Mouse (Mus musculus) heart, embryonic 14.5 days (tissue): ENCODE results near the gene Nell2. TPM values are rescaled to one million over a fixed set of nuclear protein-coding genes. Genes with fewer than 3 reads are reported as not detected.

Source experiments
- ATAC-seq: fragments of 200-750 bp; cut with Nextera tagmentation; 2 replicates; pipeline ENCODE4 v1.8.0; 2017; ENCODE audit warnings: low read depth, moderate TSS enrichment; ENCODE audit not compliant: insufficient number of reproducible peaks, insufficient read depth, low FRiP score
- H3K27ac ChIP-seq, 2 experiments: fragments of 200-500 bp in 1 of 2; fragments of 300-500 bp in 1 of 2; sonication (generic) in 1 of 2; replicated peaks in 1 of 2; 2 replicates each; pipeline ENCODE4 v1.5.1; 2012 to 2014; ENCODE audit warnings: low read depth in 2 of 2, low read length in 2 of 2, control low read depth in 1 of 2, mild to moderate bottlenecking in 1 of 2, mixed read lengths in 1 of 2; ENCODE audit not compliant: control insufficient read depth in 1 of 2, insufficient read depth in 1 of 2
- H3K27me3 ChIP-seq: fragments of 300-500 bp; sonication (generic); 2 replicates; pipeline ENCODE4 v1.6.1; 2014; ENCODE audit warnings: mild to moderate bottlenecking, low read length, control low read depth; ENCODE audit not compliant: control insufficient read depth, insufficient read depth
- H3K36me3 ChIP-seq: fragments of 300-500 bp; sonication (generic); 2 replicates; pipeline ENCODE4 v1.6.1; 2014; ENCODE audit warnings: mild to moderate bottlenecking, control low read depth, low read length, mixed read lengths; ENCODE audit not compliant: control insufficient read depth, insufficient read depth
- H3K4me1 ChIP-seq, 2 experiments: fragments of 200-500 bp in 1 of 2; fragments of 300-500 bp in 1 of 2; sonication (generic) in 1 of 2; 2 replicates each; pipeline ENCODE4 v1.6.1; 2012 to 2014; ENCODE audit warnings: low read length in 2 of 2, control low read depth in 1 of 2, mixed read lengths in 1 of 2; ENCODE audit not compliant: control insufficient read depth in 2 of 2, insufficient read depth in 2 of 2
- H3K4me2 ChIP-seq: fragments of 300-500 bp; sonication (generic); 2 replicates; pipeline ENCODE4 v1.6.1; 2014; ENCODE audit warnings: mild to moderate bottlenecking, low read length
- H3K4me3 ChIP-seq, 2 experiments: fragments of 200-500 bp in 1 of 2; fragments of 300-500 bp in 1 of 2; sonication (generic) in 1 of 2; 2 replicates each; pipeline ENCODE4 v1.5.1; 2012 to 2014; ENCODE audit warnings: low read length in 2 of 2, mild to moderate bottlenecking in 2 of 2, control low read depth in 1 of 2, low read depth in 1 of 2, moderate library complexity in 1 of 2; ENCODE audit not compliant: control insufficient read depth in 1 of 2, insufficient read depth in 1 of 2
- H3K9ac ChIP-seq: fragments of 300-500 bp; sonication (generic); 2 replicates; pipeline ENCODE4 v1.6.1; 2014; ENCODE audit warnings: mild to moderate bottlenecking, low read length
- H3K9me3 ChIP-seq: fragments of 300-500 bp; sonication (generic); 2 replicates; pipeline ENCODE4 v1.6.1; 2016; ENCODE audit warnings: low read length, control low read depth; ENCODE audit not compliant: control insufficient read depth
- WGBS: fragments of 180-500 bp; shearing (Covaris S2); extraction: QIAGEN DNeasy Blood & Tissue Kit; methylation state at CpG from one replicate; pipeline ENCODE4 v1.1.7; 2014; 5-methylcytosine and 5-hydroxymethylcytosine counted together
- polyA plus RNA-seq: library from polyadenylated mRNA; unstranded; fragments of >200 nt; fragmentation: Nextera tagmentation; extraction: Ambion mirVana; gene quantifications from 2 replicates; pipeline ENCODE4 v1.2.1, GENCODE M21; 2014

Nell2 gene
- polyA plus RNA-seq, 1 experiment from 2014 or later = 2.0 TPM

GRCm38 (mm10) chr15:95430000-95430399, 98.4 kb downstream of the Nell2 start:
- Histone ChIP-seq H3K36me3 (no peaks in the 10 kb centered on the region), H3K4me3 (no peak overlapping the region), H3K27me3 (no peaks in the 10 kb centered on the region), H3K4me1 (no peaks in the 10 kb centered on the region), H3K27ac (no peak overlapping the region), H3K9me3 (no peaks in the 10 kb centered on the region), H3K4me2 (no peak overlapping the region), H3K9ac (no peak overlapping the region)
- ATAC-seq = no peak
- WGBS = 86% methylated on average over 8 of the region's 8 CpGs

GRCm38 (mm10) chr15:95428003-95428663, 100.2 kb downstream of the Nell2 start:
- Histone ChIP-seq H3K27me3 (no peaks in the 10 kb centered on the region), H3K4me1 (no peaks in the 10 kb centered on the region), H3K9ac (no peak overlapping the region), H3K4me2 (no peak overlapping the region), H3K36me3 (no peaks in the 10 kb centered on the region), H3K4me3 (no peak overlapping the region), H3K9me3 (no peaks in the 10 kb centered on the region), H3K27ac (no peak overlapping the region)
- 75% methylated on average over 7 of the region's 7 CpGs for WGBS
- no peak for ATAC-seq

- no peak for ATAC-seq
- Histone ChIP-seq H3K36me3 (no peaks in the 10 kb centered on the region), H3K9ac (no peak overlapping the region)
Measured at GRCm38 (mm10) chr15:95425085-95425484, 103.3 kb downstream of the Nell2 start.

GRCm38 (mm10) chr15:95422226-95422950, 106.0 kb downstream of the Nell2 start:
- ATAC-seq = no peak
- WGBS = 85% methylated on average over 15 of the region's 15 CpGs

More at GRCm38 (mm10) chr15:95425085-95425484, 103.3 kb downstream of the Nell2 start:
- Histone ChIP-seq H3K4me2 (no peak overlapping the region), H3K27ac (no peak overlapping the region), H3K27me3 (no peaks in the 10 kb centered on the region), H3K4me3 (no peak overlapping the region), H3K4me1 (no peaks in the 10 kb centered on the region), H3K9me3 (no peaks in the 10 kb centered on the region)
- WGBS = 77% methylated on average over 7 of the region's 7 CpGs

GRCm38 (mm10) chr15:95418641-95419040, 109.7 kb downstream of the Nell2 start:
- Histone ChIP-seq H3K27ac (no peak overlapping the region), H3K27me3 (no peaks in the 10 kb centered on the region), H3K9ac (no peak overlapping the region), H3K36me3 (no peaks in the 10 kb centered on the region), H3K9me3 (no peaks in the 10 kb centered on the region), H3K4me2 (no peak overlapping the region), H3K4me1 (no peaks in the 10 kb centered on the region), H3K4me3 (no peak overlapping the region)
- no peak for ATAC-seq
- WGBS = 82% methylated on average over 4 of the region's 4 CpGs

More at GRCm38 (mm10) chr15:95422226-95422950, 106.0 kb downstream of the Nell2 start:
- H3K27me3 ChIP-seq = no peaks in the 10 kb centered on the region
- no peak overlapping the region for H3K4me3 ChIP-seq
- no peak overlapping the region for H3K27ac ChIP-seq
- H3K4me2 ChIP-seq = no peak overlapping the region
- no peaks in the 10 kb centered on the region for H3K9me3 ChIP-seq
- no peaks in the 10 kb centered on the region for H3K36me3 ChIP-seq
- H3K9ac ChIP-seq = no peak overlapping the region
- H3K4me1 ChIP-seq = no peaks in the 10 kb centered on the region

GRCm38 (mm10) chr15:95411949-95412741, 116.2 kb downstream of the Nell2 start:
- H3K4me1 ChIP-seq = no peaks in the 10 kb centered on the region
- H3K4me3 ChIP-seq = no peak overlapping the region
- WGBS = 76% methylated on average over 5 of the region's 5 CpGs
- no peaks in the 10 kb centered on the region for H3K27me3 ChIP-seq
- no peak overlapping the region for H3K4me2 ChIP-seq
- no peak overlapping the region for H3K9ac ChIP-seq
- no peaks in the 10 kb centered on the region for H3K36me3 ChIP-seq
- H3K27ac ChIP-seq = no peak overlapping the region
- no peaks in the 10 kb centered on the region for H3K9me3 ChIP-seq
- no peak for ATAC-seq

GRCm38 (mm10) chr15:95410213-95410843, 118.0 kb downstream of the Nell2 start:
- H3K36me3 ChIP-seq = no peaks in the 10 kb centered on the region
- 0 out of 2 replicates have a peak, but pooled peaks cover 1% of the 10 kb centered on the region for H3K9me3 ChIP-seq
- no peak overlapping the region for H3K4me3 ChIP-seq
- no peak overlapping the region for H3K9ac ChIP-seq
- no peak overlapping the region for H3K4me2 ChIP-seq
- ATAC-seq = no peak
- H3K4me1 ChIP-seq = no peaks in the 10 kb centered on the region
- WGBS = 86% methylated on average over 11 of the region's 11 CpGs
- no peaks in the 10 kb centered on the region for H3K27me3 ChIP-seq
- no peak overlapping the region for H3K27ac ChIP-seq
